Mouse (Mus musculus) MEL (cell line): Measurements from ENCODE around the gene Ctnnb1. TPM values are rescaled to one million over a fixed set of nuclear protein-coding genes. Genes with fewer than 3 reads are reported as not detected.

Source experiments
- DNase-seq: peaks from one replicate; pipeline ENCODE4 v3.0.0; 2011; ENCODE audit warnings: low read depth, low spot score
- H3K27ac ChIP-seq: 2 replicates; pipeline ENCODE4 v1.5.1; 2012; ENCODE audit warnings: low read depth, mild to moderate bottlenecking, control low read depth, low read length, moderate library complexity; ENCODE audit not compliant: control insufficient read depth
- H3K27me3 ChIP-seq, 2 experiments: fragments of 150-350 bp in 1 of 2; sonication (generic) in 1 of 2; 2 replicates each; pipeline ENCODE4 v1.6.1; 2012; ENCODE audit warnings: low read length in 2 of 2, mild to moderate bottlenecking in 2 of 2, improper control_type of control experiment in 1 of 2, moderate library complexity in 1 of 2; ENCODE audit not compliant: insufficient read depth in 2 of 2, control insufficient read depth in 1 of 2
- H3K36me3 ChIP-seq, 2 experiments: 2 replicates each; pipeline ENCODE4 v1.6.1; 2012 to 2014; ENCODE audit warnings: low read length in 2 of 2, improper control_type of control experiment in 1 of 2, inconsistent platforms in 1 of 2, mild to moderate bottlenecking in 1 of 2; ENCODE audit not compliant: insufficient read depth in 2 of 2, control insufficient read depth in 1 of 2
- H3K4me1 ChIP-seq, 2 experiments: fragments of 150-350 bp in 1 of 2; sonication (generic) in 1 of 2; 2 replicates each; pipeline ENCODE4 v1.6.1; 2012; ENCODE audit warnings: low read length in 2 of 2, improper control_type of control experiment in 1 of 2, mild to moderate bottlenecking in 1 of 2; ENCODE audit not compliant: insufficient read depth in 2 of 2, control insufficient read depth in 1 of 2
- H3K4me3 ChIP-seq, 2 experiments: fragments of 150-350 bp in 1 of 2; sonication (generic) in 1 of 2; 2 replicates each; pipeline ENCODE4 v1.5.1; 2012; ENCODE audit warnings: low read depth in 2 of 2, low read length in 2 of 2, mild to moderate bottlenecking in 2 of 2, moderate library complexity in 2 of 2, control low read depth in 1 of 2, improper control_type of control experiment in 1 of 2; ENCODE audit not compliant: control insufficient read depth in 1 of 2, insufficient read depth in 1 of 2
- H3K79me2 ChIP-seq: 2 replicates; pipeline ENCODE4 v1.6.1; 2012; ENCODE audit warnings: mild to moderate bottlenecking, low read length, moderate library complexity; ENCODE audit not compliant: control insufficient read depth, poor library complexity, insufficient read depth
- H3K9ac ChIP-seq: 2 replicates; pipeline ENCODE4 v1.6.1; 2012; ENCODE audit warnings: low read depth, mild to moderate bottlenecking, control low read depth, low read length, moderate library complexity; ENCODE audit not compliant: control insufficient read depth, poor library complexity, severe bottlenecking
- H3K9me3 ChIP-seq: fragments of 150-350 bp; sonication (generic); replicated peaks from 2 replicates; pipeline ENCODE4 v1.6.1; 2012; ENCODE audit warnings: mild to moderate bottlenecking, low read length, improper control_type of control experiment, moderate library complexity; ENCODE audit not compliant: insufficient read depth
- BHLHE40 ChIP-seq: IDR thresholded peaks from 2 replicates; pipeline ENCODE4 v1.6.1; 2012; ENCODE audit warnings: low read depth, mild to moderate bottlenecking, inconsistent platforms, low read length, improper control_type of control experiment, borderline replicate concordance
- CHD1 ChIP-seq: IDR thresholded peaks from 2 replicates; pipeline ENCODE4 v1.6.1; 2012; ENCODE audit warnings: low read depth, mild to moderate bottlenecking, inconsistent platforms, low read length, improper control_type of control experiment
- E2F4 ChIP-seq: IDR thresholded peaks from 2 replicates; pipeline ENCODE4 v1.6.1; 2011; ENCODE audit warnings: low read depth, low read length, improper control_type of control experiment, borderline replicate concordance
- ELF1 ChIP-seq: IDR thresholded peaks from 2 replicates; pipeline ENCODE4 v1.6.1; 2014; ENCODE audit warnings: low read depth, mild to moderate bottlenecking, inconsistent platforms, low read length, improper control_type of control experiment, moderate library complexity
- GATA1 ChIP-seq: IDR thresholded peaks from 2 replicates; pipeline ENCODE4 v1.6.1; 2011; ENCODE audit warnings: low read depth, low read length, improper control_type of control experiment
- HCFC1 ChIP-seq: IDR thresholded peaks from 2 replicates; pipeline ENCODE4 v1.6.1; 2012; ENCODE audit warnings: low read depth, mild to moderate bottlenecking, inconsistent platforms, low read length, improper control_type of control experiment, moderate library complexity
- JUND ChIP-seq: IDR thresholded peaks from 2 replicates; pipeline ENCODE4 v1.6.1; 2011; ENCODE audit warnings: low read depth, mild to moderate bottlenecking, improper control_type of control experiment, low read length
- KAT2A ChIP-seq: conservative IDR thresholded peaks from 2 replicates; pipeline ENCODE4 v1.6.1; 2012; ENCODE audit warnings: low read depth, low read length, improper control_type of control experiment, inconsistent platforms
- MEF2A ChIP-seq: IDR thresholded peaks from 2 replicates; pipeline ENCODE4 v1.6.1; 2014; ENCODE audit warnings: low read depth, mild to moderate bottlenecking, inconsistent platforms, low read length, improper control_type of control experiment; ENCODE audit not compliant: poor library complexity, insufficient replicate concordance, severe bottlenecking; ENCODE audit errors: extremely low read depth
- MYC ChIP-seq: IDR thresholded peaks from 2 replicates; pipeline ENCODE4 v1.6.1; 2011; ENCODE audit warnings: low read depth, mild to moderate bottlenecking, low read length, improper control_type of control experiment, moderate library complexity
- POLR2A ChIP-seq, 2 experiments: IDR thresholded peaks; 2 replicates each; pipeline ENCODE4 v1.6.1; 2011 to 2012; ENCODE audit warnings: low read length in 2 of 2, mild to moderate bottlenecking in 2 of 2, control low read depth in 1 of 2, improper control_type of control experiment in 1 of 2, low read depth in 1 of 2, moderate library complexity in 1 of 2; ENCODE audit not compliant: control insufficient read depth in 1 of 2, insufficient read depth in 1 of 2, poor library complexity in 1 of 2
- RAD21 ChIP-seq: IDR thresholded peaks from 2 replicates; pipeline ENCODE4 v1.6.1; 2011; ENCODE audit warnings: mild to moderate bottlenecking, low read depth, low read length, improper control_type of control experiment
- RCOR1 ChIP-seq: IDR thresholded peaks from 2 replicates; pipeline ENCODE4 v1.6.1; 2012; ENCODE audit warnings: low read depth, mild to moderate bottlenecking, inconsistent platforms, low read length, improper control_type of control experiment
- SIN3A ChIP-seq: IDR thresholded peaks from 2 replicates; pipeline ENCODE4 v1.6.1; 2012; ENCODE audit warnings: low read length, improper control_type of control experiment, inconsistent platforms
- TCF12 ChIP-seq: IDR thresholded peaks from 2 replicates; pipeline ENCODE4 v1.6.1; 2014; ENCODE audit warnings: low read depth, mild to moderate bottlenecking, inconsistent platforms, low read length, improper control_type of control experiment, moderate library complexity
- UBTF ChIP-seq: IDR thresholded peaks from 2 replicates; pipeline ENCODE4 v1.6.1; 2012; ENCODE audit warnings: low read depth, mild to moderate bottlenecking, inconsistent platforms, low read length, improper control_type of control experiment, moderate library complexity, borderline replicate concordance; ENCODE audit not compliant: insufficient read depth
- USF1 ChIP-seq: IDR thresholded peaks from 2 replicates; pipeline ENCODE4 v1.6.1; 2014; ENCODE audit warnings: low read depth, mild to moderate bottlenecking, inconsistent platforms, low read length, improper control_type of control experiment, moderate library complexity
- USF2 ChIP-seq, 2 experiments: IDR thresholded peaks; 2 replicates each; pipeline ENCODE4 v1.6.1; 2011 to 2012; ENCODE audit warnings: improper control_type of control experiment in 2 of 2, low read length in 2 of 2, borderline replicate concordance in 1 of 2, inconsistent platforms in 1 of 2, low read depth in 1 of 2, mild to moderate bottlenecking in 1 of 2; ENCODE audit not compliant: insufficient read depth in 1 of 2
- polyA plus RNA-seq, 2 experiments: library from polyadenylated mRNA; stranded (reverse) in 1 of 2; unstranded in 1 of 2; fragments of >175 nt in 1 of 2; fragments of >200 nt in 1 of 2; gene quantifications; 2 replicates each; pipeline versions ENCODE4 v1.2.1 to v1.2.4; 2012; ENCODE audit warnings: low replicate concordance in 2 of 2, low read depth in 1 of 2; ENCODE audit not compliant: insufficient read length in 2 of 2, insufficient read depth in 1 of 2, missing spikeins in 1 of 2
- total RNA-seq: library from RNA; depleted of rRNA; stranded (reverse); fragments of 300-350 nt; gene quantifications from 2 replicates; pipeline ENCODE4 v1.2.3, GENCODE M21; 2012

The Ctnnb1 gene
- total and polyA plus RNA-seq, 3 experiments = 302 to 701 (median 377) TPM

DNA sequence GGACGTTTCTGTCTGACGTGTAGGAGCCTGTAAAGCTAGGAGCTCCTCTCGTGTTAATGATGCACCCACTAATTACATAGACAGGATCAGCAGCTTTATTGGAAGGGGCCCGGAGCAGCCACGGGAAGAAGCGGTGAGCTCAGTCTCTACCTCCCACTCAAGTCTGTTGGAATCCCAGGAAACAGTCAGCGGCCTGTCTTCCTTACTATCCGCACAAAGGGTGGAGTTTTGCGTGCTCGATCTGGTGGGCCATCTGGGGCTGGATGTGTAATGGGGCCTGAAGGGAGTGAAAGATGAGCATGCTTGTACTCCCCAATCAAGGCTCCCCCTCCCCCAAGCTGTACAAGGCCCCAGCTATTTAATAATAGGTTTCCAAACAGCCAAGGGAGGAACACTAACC, 44.3 kb upstream of the Ctnnb1 start:
- Histone ChIP-seq H3K27ac (no peak overlapping the region), H3K36me3 (no peaks in the 10 kb centered on the region), H3K4me1 (no peaks in the 10 kb centered on the region), H3K27me3 (peaks cover 2 to 3% of the 10 kb centered on the region in 2 experiments; a peak in 2 of 4 replicates), H3K9ac (no peak overlapping the region), H3K9me3 (no peaks in the 10 kb centered on the region), H3K4me3 (no peak overlapping the region), H3K79me2 (no peaks in the 10 kb centered on the region)
- DNase-seq = no peak
- TF ChIP-seq HCFC1 (no peak), MEF2A (no peak), KAT2A (no peak), MYC (no peak), USF1 (no peak), CHD1 (no peak), GATA1 (no peak), USF2 (IDR thresholded peaks at IDR 0.05; ENCODE audit: borderline replicate concordance in 1 of 2, insufficient read depth in 1 of 2, low read depth in 1 of 2, low read length in 2 of 2) (no peak), UBTF (no peak), RCOR1 (no peak), RAD21 (no peak), SIN3A (no peak), E2F4 (no peak)

DNA sequence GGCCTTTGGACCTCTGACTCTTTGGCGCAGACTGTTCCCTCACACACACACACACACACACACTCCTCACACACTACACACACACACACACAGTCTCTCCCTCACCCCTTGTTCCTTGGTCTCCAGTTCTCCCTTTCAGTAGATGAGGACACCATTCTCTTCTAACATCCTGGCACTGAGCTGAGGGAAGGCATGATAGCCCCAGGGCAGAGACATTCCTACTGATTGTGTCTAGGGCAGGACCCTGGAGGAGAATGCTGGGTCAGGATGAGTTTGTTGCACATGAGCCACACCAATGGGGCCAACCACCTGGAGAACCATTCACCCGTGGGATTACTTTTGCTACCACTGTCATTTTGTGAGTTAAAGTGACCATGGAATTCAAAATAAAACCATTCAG, 41.4 kb upstream of the Ctnnb1 start:
- H3K27ac ChIP-seq = no peak overlapping the region
- H3K4me1 ChIP-seq = no peaks in the 10 kb centered on the region
- no peaks in the 10 kb centered on the region for H3K9me3 ChIP-seq
- no peak for DNase-seq
- H3K79me2 ChIP-seq = no peaks in the 10 kb centered on the region
- TF ChIP-seq UBTF (no peak), MEF2A (no peak), HCFC1 (no peak), BHLHE40 (no peak), TCF12 (no peak), JUND (no peak), E2F4 (no peak), GATA1 (no peak), ELF1 (no peak), POLR2A (IDR thresholded peaks at IDR 0.05; ENCODE audit: control insufficient read depth in 1 of 2, insufficient read depth in 1 of 2, low read depth in 1 of 2, low read length in 2 of 2, poor library complexity in 1 of 2) (no peak)
- no peak overlapping the region for H3K9ac ChIP-seq
- peaks cover 1 to 2% of the 10 kb centered on the region in 2 experiments; a peak in 2 of 4 replicates for H3K27me3 ChIP-seq
- no peak overlapping the region for H3K4me3 ChIP-seq
- H3K36me3 ChIP-seq = no peaks in the 10 kb centered on the region
